Mouse (Mus musculus) MEL (cell line): ENCODE data around the gene Syn3. TPM values are rescaled to one million over a fixed set of nuclear protein-coding genes. Genes with fewer than 3 reads are reported as not detected.

ENCODE experiments used
- DNase-seq: peaks from one replicate; pipeline ENCODE4 v3.0.0; 2011; ENCODE audit warnings: low read depth, low spot score
- H3K27ac ChIP-seq: 2 replicates; pipeline ENCODE4 v1.5.1; 2012; ENCODE audit warnings: low read depth, mild to moderate bottlenecking, control low read depth, low read length, moderate library complexity; ENCODE audit not compliant: control insufficient read depth
- H3K27me3 ChIP-seq, 2 experiments: fragments of 150-350 bp in 1 of 2; sonication (generic) in 1 of 2; 2 replicates each; pipeline ENCODE4 v1.6.1; 2012; ENCODE audit warnings: low read length in 2 of 2, mild to moderate bottlenecking in 2 of 2, improper control_type of control experiment in 1 of 2, moderate library complexity in 1 of 2; ENCODE audit not compliant: insufficient read depth in 2 of 2, control insufficient read depth in 1 of 2
- H3K36me3 ChIP-seq, 2 experiments: 2 replicates each; pipeline ENCODE4 v1.6.1; 2012 to 2014; ENCODE audit warnings: low read length in 2 of 2, improper control_type of control experiment in 1 of 2, inconsistent platforms in 1 of 2, mild to moderate bottlenecking in 1 of 2; ENCODE audit not compliant: insufficient read depth in 2 of 2, control insufficient read depth in 1 of 2
- H3K4me1 ChIP-seq, 2 experiments: fragments of 150-350 bp in 1 of 2; sonication (generic) in 1 of 2; 2 replicates each; pipeline ENCODE4 v1.6.1; 2012; ENCODE audit warnings: low read length in 2 of 2, improper control_type of control experiment in 1 of 2, mild to moderate bottlenecking in 1 of 2; ENCODE audit not compliant: insufficient read depth in 2 of 2, control insufficient read depth in 1 of 2
- H3K4me3 ChIP-seq, 2 experiments: fragments of 150-350 bp in 1 of 2; sonication (generic) in 1 of 2; 2 replicates each; pipeline ENCODE4 v1.5.1; 2012; ENCODE audit warnings: low read depth in 2 of 2, low read length in 2 of 2, mild to moderate bottlenecking in 2 of 2, moderate library complexity in 2 of 2, control low read depth in 1 of 2, improper control_type of control experiment in 1 of 2; ENCODE audit not compliant: control insufficient read depth in 1 of 2, insufficient read depth in 1 of 2
- H3K79me2 ChIP-seq: 2 replicates; pipeline ENCODE4 v1.6.1; 2012; ENCODE audit warnings: mild to moderate bottlenecking, low read length, moderate library complexity; ENCODE audit not compliant: control insufficient read depth, poor library complexity, insufficient read depth
- H3K9ac ChIP-seq: 2 replicates; pipeline ENCODE4 v1.6.1; 2012; ENCODE audit warnings: low read depth, mild to moderate bottlenecking, control low read depth, low read length, moderate library complexity; ENCODE audit not compliant: control insufficient read depth, poor library complexity, severe bottlenecking
- H3K9me3 ChIP-seq: fragments of 150-350 bp; sonication (generic); replicated peaks from 2 replicates; pipeline ENCODE4 v1.6.1; 2012; ENCODE audit warnings: mild to moderate bottlenecking, low read length, improper control_type of control experiment, moderate library complexity; ENCODE audit not compliant: insufficient read depth
- BHLHE40 ChIP-seq: IDR thresholded peaks from 2 replicates; pipeline ENCODE4 v1.6.1; 2012; ENCODE audit warnings: low read depth, mild to moderate bottlenecking, inconsistent platforms, low read length, improper control_type of control experiment, borderline replicate concordance
- CHD1 ChIP-seq: IDR thresholded peaks from 2 replicates; pipeline ENCODE4 v1.6.1; 2012; ENCODE audit warnings: low read depth, mild to moderate bottlenecking, inconsistent platforms, low read length, improper control_type of control experiment
- CHD2 ChIP-seq: IDR thresholded peaks from 2 replicates; pipeline ENCODE4 v1.6.1; 2011; ENCODE audit warnings: low read length, improper control_type of control experiment
- CTCF ChIP-seq, 3 experiments: IDR thresholded peaks in 2 of 3; conservative IDR thresholded peaks in 1 of 3; 2 replicates each; pipeline ENCODE4 v1.5.1; 2011 to 2012; ENCODE audit warnings: low read length in 3 of 3, low read depth in 2 of 3, mild to moderate bottlenecking in 2 of 3, improper control_type of control experiment in 1 of 3, inconsistent platforms in 1 of 3, mixed read lengths in 1 of 3, moderate library complexity in 1 of 3; ENCODE audit not compliant: control insufficient read depth in 1 of 3, insufficient read depth in 1 of 3, poor library complexity in 1 of 3, severe bottlenecking in 1 of 3
- E2F4 ChIP-seq: IDR thresholded peaks from 2 replicates; pipeline ENCODE4 v1.6.1; 2011; ENCODE audit warnings: low read depth, low read length, improper control_type of control experiment, borderline replicate concordance
- EP300 ChIP-seq, 2 experiments: IDR thresholded peaks; 2 replicates each; pipeline ENCODE4 v1.6.1; 2011; ENCODE audit warnings: improper control_type of control experiment in 2 of 2, low read length in 2 of 2, low read depth in 1 of 2, mild to moderate bottlenecking in 1 of 2
- ETS1 ChIP-seq: IDR thresholded peaks from 2 replicates; pipeline ENCODE4 v1.6.1; 2012; ENCODE audit warnings: low read depth, mild to moderate bottlenecking, inconsistent platforms, low read length, improper control_type of control experiment, moderate library complexity
- GATA1 ChIP-seq: IDR thresholded peaks from 2 replicates; pipeline ENCODE4 v1.6.1; 2011; ENCODE audit warnings: low read depth, low read length, improper control_type of control experiment
- MAFK ChIP-seq: IDR thresholded peaks from 2 replicates; pipeline ENCODE4 v1.6.1; 2011; ENCODE audit warnings: low read depth, mild to moderate bottlenecking, low read length, improper control_type of control experiment, borderline replicate concordance
- MXI1 ChIP-seq: IDR thresholded peaks from 2 replicates; pipeline ENCODE4 v1.6.1; 2011; ENCODE audit warnings: mild to moderate bottlenecking, low read depth, low read length, improper control_type of control experiment
- MYB ChIP-seq: IDR thresholded peaks from 2 replicates; pipeline ENCODE4 v1.6.1; 2011; ENCODE audit warnings: mild to moderate bottlenecking, low read depth, low read length, improper control_type of control experiment
- NELFE ChIP-seq: IDR thresholded peaks from 2 replicates; pipeline ENCODE4 v1.6.1; 2011; ENCODE audit warnings: low read depth, low read length, improper control_type of control experiment
- NRF1 ChIP-seq: IDR thresholded peaks from 2 replicates; pipeline ENCODE4 v1.6.1; 2014; ENCODE audit warnings: low read depth, mild to moderate bottlenecking, inconsistent platforms, low read length, improper control_type of control experiment, moderate library complexity; ENCODE audit not compliant: poor library complexity, insufficient read depth, severe bottlenecking
- POLR2A ChIP-seq, 2 experiments: IDR thresholded peaks; 2 replicates each; pipeline ENCODE4 v1.6.1; 2011 to 2012; ENCODE audit warnings: low read length in 2 of 2, mild to moderate bottlenecking in 2 of 2, control low read depth in 1 of 2, improper control_type of control experiment in 1 of 2, low read depth in 1 of 2, moderate library complexity in 1 of 2; ENCODE audit not compliant: control insufficient read depth in 1 of 2, insufficient read depth in 1 of 2, poor library complexity in 1 of 2
- POLR2AphosphoS2 ChIP-seq: IDR thresholded peaks from 2 replicates; pipeline ENCODE4 v1.6.1; 2011; ENCODE audit warnings: low read length, improper control_type of control experiment
- RAD21 ChIP-seq: IDR thresholded peaks from 2 replicates; pipeline ENCODE4 v1.6.1; 2011; ENCODE audit warnings: mild to moderate bottlenecking, low read depth, low read length, improper control_type of control experiment
- SMC3 ChIP-seq: IDR thresholded peaks from 2 replicates; pipeline ENCODE4 v1.6.1; 2011; ENCODE audit warnings: low read depth, low read length, improper control_type of control experiment
- TAL1 ChIP-seq: IDR thresholded peaks from 2 replicates; pipeline ENCODE4 v1.6.1; 2012; ENCODE audit warnings: mild to moderate bottlenecking, inconsistent platforms, low read length, moderate library complexity, mixed read lengths
- TBP ChIP-seq: IDR thresholded peaks from 2 replicates; pipeline ENCODE4 v1.8.0; 2011; ENCODE audit warnings: low read depth, low read length, improper control_type of control experiment
- TCF12 ChIP-seq: IDR thresholded peaks from 2 replicates; pipeline ENCODE4 v1.6.1; 2014; ENCODE audit warnings: low read depth, mild to moderate bottlenecking, inconsistent platforms, low read length, improper control_type of control experiment, moderate library complexity
- ZKSCAN1 ChIP-seq: IDR thresholded peaks from 2 replicates; pipeline ENCODE4 v1.6.1; 2012; ENCODE audit warnings: low read depth, mild to moderate bottlenecking, inconsistent platforms, low read length, improper control_type of control experiment, moderate library complexity
- ZNF384 ChIP-seq: IDR thresholded peaks from 2 replicates; pipeline ENCODE4 v1.6.1; 2012; ENCODE audit warnings: low read depth, mild to moderate bottlenecking, inconsistent platforms, low read length, improper control_type of control experiment
- polyA plus RNA-seq, 2 experiments: library from polyadenylated mRNA; stranded (reverse) in 1 of 2; unstranded in 1 of 2; fragments of >175 nt in 1 of 2; fragments of >200 nt in 1 of 2; gene quantifications; 2 replicates each; pipeline versions ENCODE4 v1.2.1 to v1.2.4; 2012; ENCODE audit warnings: low replicate concordance in 2 of 2, low read depth in 1 of 2; ENCODE audit not compliant: insufficient read length in 2 of 2, insufficient read depth in 1 of 2, missing spikeins in 1 of 2
- total RNA-seq: library from RNA; depleted of rRNA; stranded (reverse); fragments of 300-350 nt; gene quantifications from 2 replicates; pipeline ENCODE4 v1.2.3, GENCODE M21; 2012

Syn3 gene
- total and polyA plus RNA-seq, 3 experiments = 0.06 TPM; not detected in 2

DNA sequence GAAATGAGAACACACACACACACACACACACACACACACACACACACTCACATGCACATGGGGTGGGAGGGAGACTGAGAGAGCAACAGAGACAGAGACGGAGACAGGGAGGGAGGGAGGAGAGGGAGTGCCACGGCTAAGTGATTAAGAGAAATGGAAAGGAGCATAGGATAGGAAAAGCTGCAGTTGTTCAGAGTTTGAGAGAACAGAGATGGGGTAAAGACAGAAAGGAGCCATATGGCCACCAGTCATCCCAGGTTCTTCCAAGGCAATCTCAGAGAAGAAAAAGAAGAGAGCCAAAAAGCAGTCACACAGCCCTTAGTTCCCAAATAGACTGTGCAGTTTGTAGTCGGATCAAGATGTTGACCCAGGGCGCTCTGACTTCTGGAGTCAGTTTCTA, 240.7 kb downstream of the Syn3 start:
- H3K9me3 ChIP-seq = no peaks in the 10 kb centered on the region
- H3K4me1 ChIP-seq = no peaks in the 10 kb centered on the region
- H3K36me3 ChIP-seq = no peaks in the 10 kb centered on the region
- no peaks in the 10 kb centered on the region for H3K27me3 ChIP-seq
- no peak for DNase-seq
- H3K27ac ChIP-seq = no peak overlapping the region
- no peak overlapping the region for H3K4me3 ChIP-seq
- H3K79me2 ChIP-seq = no peaks in the 10 kb centered on the region
- TF ChIP-seq TBP (no peak), TCF12 (no peak), E2F4 (no peak), CHD2 (no peak), MXI1 (no peak), GATA1 (no peak), ZKSCAN1 (no peak), MAFK (no peak), RAD21 (no peak)
- H3K9ac ChIP-seq = no peak overlapping the region

DNA sequence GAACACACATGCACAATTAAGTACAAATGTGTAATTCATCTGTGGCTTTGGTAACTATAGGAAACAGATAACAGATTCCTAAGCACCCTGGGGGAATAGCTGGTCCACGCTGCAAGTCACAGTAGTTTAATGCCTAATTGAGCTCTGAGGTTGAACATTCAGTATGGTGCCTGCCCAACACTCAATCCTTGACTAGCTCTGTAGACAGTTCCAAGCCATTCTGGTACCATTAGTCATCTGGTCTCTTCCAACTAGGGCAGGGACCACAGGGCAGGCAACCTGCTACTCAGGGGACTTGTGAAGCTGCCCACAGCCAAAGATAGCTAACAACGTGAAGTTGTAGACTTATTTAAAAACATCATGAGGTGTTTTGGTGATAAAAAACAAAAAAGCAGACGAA, 241.7 kb downstream of the Syn3 start:
- Histone ChIP-seq H3K4me1 (no peaks in the 10 kb centered on the region), H3K27me3 (no peaks in the 10 kb centered on the region), H3K36me3 (no peaks in the 10 kb centered on the region), H3K4me3 (no peak overlapping the region), H3K9ac (no peak overlapping the region), H3K79me2 (no peaks in the 10 kb centered on the region), H3K27ac (no peak overlapping the region), H3K9me3 (no peaks in the 10 kb centered on the region)
- TF ChIP-seq CHD1 (no peak), SMC3 (no peak), ZNF384 (no peak), CTCF (IDR thresholded peaks at IDR 0.05 in 2 of 3, conservative IDR thresholded peaks at IDR 0.05 in 1 of 3; ENCODE audit: control insufficient read depth in 1 of 3, insufficient read depth in 1 of 3, low read depth in 2 of 3, low read length in 3 of 3, poor library complexity in 1 of 3, severe bottlenecking in 1 of 3) (no peak)
- DNase-seq = no peak

- no peaks in the 10 kb centered on the region for H3K4me1 ChIP-seq
- no peak for DNase-seq
Measured at GRCm38 (mm10) chr10:86256221-86256620, 242.5 kb downstream of the Syn3 start.

More at GRCm38 (mm10) chr10:86256221-86256620, 242.5 kb downstream of the Syn3 start:
- Histone ChIP-seq H3K79me2 (no peaks in the 10 kb centered on the region), H3K9ac (no peak overlapping the region), H3K36me3 (no peaks in the 10 kb centered on the region)
- TF ChIP-seq MXI1 = no peak
- TF ChIP-seq NRF1 = no peak
- TF ChIP-seq POLR2A (IDR thresholded peaks at IDR 0.05; ENCODE audit: control insufficient read depth in 1 of 2, insufficient read depth in 1 of 2, low read depth in 1 of 2, low read length in 2 of 2, poor library complexity in 1 of 2) = no peak
- TF ChIP-seq TAL1 = no peak
- TF ChIP-seq ETS1 = no peak
- no peak for TF ChIP-seq TBP
- TF ChIP-seq POLR2AphosphoS2 = no peak
- no peak for TF ChIP-seq CHD1
- TF ChIP-seq BHLHE40 = no peak
- TF ChIP-seq NELFE = no peak
- TF ChIP-seq ZNF384 = no peak
- no peak for TF ChIP-seq CHD2
- TF ChIP-seq MYB = no peak
- no peak for TF ChIP-seq EP300 (IDR thresholded peaks at IDR 0.05; ENCODE audit: low read depth in 1 of 2, low read length in 2 of 2)
- TF ChIP-seq, all 39 proteins: peak for 0
- no peak overlapping the region for H3K4me3 ChIP-seq
- H3K27ac ChIP-seq = no peak overlapping the region
- no peaks in the 10 kb centered on the region for H3K9me3 ChIP-seq
- H3K27me3 ChIP-seq = no peaks in the 10 kb centered on the region
